Mouse (Mus musculus): ENCODE results near the gene Zranb3.
"Not testable (repeated sequence)": the region's sequence is repeated elsewhere in the genome, so short reads cannot be mapped to it uniquely, and the experiment has no call there.

Gene Zranb3

DNA sequence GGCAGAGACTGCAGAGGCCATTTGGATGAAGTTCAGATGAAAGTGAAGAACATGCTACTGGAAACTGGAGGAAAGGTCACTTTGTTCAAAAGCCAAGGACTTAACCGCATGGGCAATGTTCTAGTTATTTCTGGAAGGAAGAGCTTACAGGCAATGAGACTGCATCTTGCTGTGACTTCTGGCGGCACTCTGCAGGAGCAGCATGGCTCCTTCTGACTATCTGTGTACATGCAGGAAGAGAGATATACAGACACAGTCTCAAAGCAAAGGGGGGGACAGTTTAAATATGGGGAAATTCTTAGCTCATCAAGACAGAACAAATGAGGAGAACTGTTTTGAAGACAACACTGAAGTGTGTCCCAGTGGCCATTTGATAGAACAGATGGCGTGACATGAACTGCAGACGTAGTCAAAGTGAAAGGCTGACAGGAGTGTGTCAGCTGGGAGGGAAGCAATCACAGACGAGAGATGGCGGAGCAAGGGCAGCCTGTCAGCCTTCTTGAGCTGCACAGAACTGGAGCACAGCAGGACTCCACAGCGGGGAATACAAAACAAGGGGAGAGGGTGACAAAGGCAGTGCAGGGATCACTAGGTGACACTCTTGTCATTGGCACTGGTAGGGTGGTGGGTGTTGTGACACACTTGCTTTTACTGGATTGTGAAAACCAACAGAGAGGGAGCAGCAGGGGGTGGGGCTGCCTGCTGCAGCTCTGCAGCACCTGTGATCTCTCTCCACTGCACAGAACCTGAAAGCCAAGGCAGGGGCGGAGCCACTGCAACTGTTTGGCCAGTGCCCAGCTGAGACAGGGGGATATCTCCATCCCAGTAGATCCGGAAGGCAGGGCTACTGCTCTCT lies 112.7 kb downstream of the Zranb3 start:
- DNase-seq (ENCODE audit: low spot score in 2 of 2) = no peak

DNA sequence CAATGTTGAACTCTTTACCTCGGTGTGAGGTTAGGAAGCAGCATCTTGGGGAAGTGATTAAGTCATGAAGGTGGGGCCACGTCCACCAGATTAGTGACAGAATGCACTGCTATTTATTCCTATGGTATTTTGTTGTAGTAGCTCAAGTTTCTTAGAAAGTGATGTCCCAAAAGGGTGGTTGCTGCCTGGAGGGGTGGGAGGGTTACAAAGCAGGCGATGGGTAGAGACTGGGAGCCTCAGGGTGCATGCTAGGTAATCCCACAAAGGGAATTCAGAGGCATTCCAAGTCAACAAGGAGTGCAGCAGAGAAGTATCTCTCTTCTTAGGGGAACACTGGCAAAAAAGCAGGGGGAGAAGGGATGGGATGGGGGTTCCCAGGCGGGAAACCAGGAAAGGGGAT lies 113.5 kb downstream of the Zranb3 start:
- DNase-seq (ENCODE audit: low spot score in 2 of 2) = no peak

DNA sequence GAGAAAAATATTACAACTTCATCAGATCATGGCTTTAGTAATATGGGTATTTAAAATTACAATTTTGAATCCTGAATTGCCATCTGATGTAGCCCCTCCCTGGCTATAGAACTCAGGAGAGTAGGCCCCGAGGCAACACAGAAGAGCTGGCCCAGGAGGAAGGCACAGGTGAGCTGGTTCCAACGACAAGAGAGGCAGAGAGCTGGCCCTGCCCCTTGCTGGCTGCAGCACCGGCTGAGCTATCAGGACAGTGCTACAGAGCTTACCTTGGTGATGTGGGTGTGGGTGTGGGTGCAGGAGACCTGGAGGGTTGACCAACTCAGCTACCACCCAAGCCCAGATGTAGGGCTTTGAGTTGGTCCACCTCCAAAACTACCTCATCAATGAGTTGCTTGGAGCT lies 114.6 kb downstream of the Zranb3 start:
- DNase-seq (ENCODE audit: low spot score in 2 of 2) = no peak

DNA sequence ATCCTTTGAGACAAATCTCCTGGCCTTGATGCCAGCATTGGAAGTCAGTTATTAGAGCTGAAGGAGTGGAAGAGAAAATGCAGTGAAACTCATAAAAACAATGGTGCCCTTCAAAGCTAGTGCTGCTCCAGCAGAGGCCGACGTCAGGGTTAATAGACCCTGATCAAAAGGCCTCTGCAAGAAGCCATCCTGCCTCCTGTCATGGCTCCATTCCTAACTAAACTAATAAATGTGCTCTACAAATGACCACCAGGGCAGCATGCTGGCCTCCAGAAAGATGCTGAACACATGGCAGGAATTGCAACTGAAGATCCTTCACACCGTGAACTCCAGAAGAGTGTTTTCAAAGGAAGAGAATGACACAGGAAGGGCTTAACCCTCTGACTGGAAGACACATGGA lies 117.5 kb downstream of the Zranb3 start:
- DNase-seq (ENCODE audit: low spot score in 2 of 2) = no peak

DNA sequence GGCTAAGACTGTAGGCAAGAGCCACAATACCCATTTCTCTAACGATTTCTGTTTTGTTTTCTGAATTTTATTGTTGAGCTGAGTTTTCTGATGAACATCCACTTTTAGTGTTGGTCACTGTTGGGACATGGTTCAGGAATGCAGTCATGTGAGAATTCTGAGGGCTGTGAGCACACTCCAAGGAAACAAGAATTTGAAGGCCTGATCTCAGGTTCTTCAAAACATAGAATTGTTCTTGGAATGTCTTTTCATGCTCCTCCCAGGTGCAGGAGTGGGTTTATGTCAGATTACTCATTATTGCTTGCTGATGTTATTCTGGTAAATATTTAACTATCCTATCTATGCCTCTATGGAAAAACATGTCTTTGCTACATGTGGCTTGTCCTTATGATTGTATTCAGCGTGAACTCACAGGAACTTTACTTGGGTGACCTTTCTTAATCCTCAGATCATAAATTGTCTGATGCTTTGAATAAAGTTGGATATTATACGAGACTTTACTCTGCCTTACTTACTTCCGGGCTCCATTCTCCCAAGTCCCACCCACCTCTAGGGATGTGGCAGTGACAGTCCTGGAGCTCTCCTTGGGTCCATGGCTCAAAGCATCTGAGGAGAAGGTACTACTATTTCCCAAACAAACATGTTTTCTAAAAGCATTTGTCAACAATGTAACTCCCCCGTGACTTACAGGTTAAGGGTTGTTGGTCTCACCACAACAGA lies 119.4 kb downstream of the Zranb3 start:
- no peak for DNase-seq (ENCODE audit: low spot score in 2 of 2)

DNA sequence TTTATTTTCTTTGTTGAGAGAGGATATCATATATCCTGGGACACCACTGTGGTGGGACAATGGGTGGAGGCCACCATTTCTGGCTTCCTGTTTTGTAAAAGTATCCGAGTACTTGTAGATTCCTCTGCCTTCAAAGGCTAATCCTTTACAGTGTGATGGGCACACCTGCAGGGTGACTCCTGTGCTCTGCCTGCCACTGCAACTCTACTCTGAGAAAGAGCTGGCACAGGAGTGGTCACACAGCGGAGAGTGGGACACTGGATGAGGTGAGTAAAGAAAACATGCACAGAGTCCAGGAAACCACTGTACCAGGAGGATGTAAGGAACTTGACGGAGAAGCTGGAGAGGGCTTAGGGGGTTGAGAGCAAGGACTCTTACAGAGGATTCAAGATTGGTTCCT lies 120.6 kb downstream of the Zranb3 start:
- no peak for DNase-seq (ENCODE audit: low spot score in 2 of 2)

DNA sequence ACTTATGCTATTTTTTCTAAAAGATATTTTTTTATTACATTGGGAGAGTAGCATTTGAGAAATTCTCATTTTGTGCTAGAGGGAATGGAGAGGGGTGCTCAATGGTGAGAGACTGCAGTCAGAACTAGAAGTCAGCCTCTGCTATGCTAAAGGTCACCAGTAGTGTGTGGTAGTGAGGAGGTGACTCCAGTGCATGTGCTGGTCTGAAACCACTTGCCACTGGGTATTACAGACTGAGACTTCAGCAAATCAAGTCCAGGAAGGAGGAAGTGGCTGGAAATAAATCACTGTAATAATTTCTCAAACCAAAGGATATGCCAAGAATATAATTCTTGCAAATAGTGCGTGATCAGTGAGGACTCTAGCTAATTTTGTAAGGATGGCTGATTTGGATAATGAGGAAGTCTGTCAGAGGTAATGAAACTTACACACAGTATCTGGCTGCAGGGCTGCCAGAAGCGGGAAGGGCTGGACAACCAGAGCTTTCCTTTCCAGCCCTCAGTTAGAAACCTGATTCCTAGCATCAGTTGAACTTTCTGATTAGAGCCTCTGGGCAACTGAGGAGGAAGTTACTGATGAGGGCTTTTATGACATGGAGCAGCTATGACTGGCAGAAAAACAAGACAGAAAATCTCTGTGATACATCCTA lies 121.8 kb downstream of the Zranb3 start:
- DNase-seq (ENCODE audit: low spot score in 2 of 2) = no peak

DNA sequence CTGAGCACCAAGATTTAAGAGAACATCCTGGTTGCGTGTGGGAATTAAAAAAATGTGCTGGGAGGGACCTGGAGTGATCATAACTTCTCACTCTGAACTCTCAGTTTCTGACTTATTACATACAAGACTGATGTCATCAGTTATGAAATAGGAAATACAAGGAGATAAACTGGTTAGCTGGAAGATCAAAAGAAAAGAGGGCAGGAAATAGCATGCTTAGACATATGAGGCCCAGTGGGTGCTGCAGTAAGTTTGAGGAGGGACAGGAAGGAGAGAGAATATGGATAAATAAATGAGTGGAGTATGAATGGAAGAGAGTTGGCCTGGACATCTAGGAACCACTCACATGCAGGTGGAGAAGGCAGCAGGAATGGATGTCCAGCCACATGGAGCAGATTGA lies 124.7 kb downstream of the Zranb3 start:
- no peak for DNase-seq (ENCODE audit: low spot score in 2 of 2)

DNA sequence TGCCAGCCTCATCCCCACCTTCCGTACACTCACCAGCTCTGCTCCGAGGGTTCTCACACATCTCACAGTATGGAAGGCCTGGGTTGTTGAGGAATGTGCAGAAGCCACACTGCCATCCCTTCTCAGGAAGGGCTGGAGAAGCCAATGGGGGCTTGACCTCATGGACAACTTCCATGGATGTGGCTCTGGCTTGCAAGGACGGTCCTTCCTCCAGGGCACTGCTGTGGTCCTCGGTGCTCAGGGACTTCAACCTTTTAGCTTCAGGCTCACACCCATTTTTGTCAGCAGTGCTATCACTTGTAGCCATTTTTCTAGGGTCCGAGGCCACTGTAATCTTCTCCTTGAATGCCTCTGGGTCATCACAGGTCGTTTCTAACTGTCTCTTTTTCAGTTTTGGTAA lies 126.7 kb downstream of the Zranb3 start:
- no peak for DNase-seq (ENCODE audit: low spot score in 2 of 2)

DNA sequence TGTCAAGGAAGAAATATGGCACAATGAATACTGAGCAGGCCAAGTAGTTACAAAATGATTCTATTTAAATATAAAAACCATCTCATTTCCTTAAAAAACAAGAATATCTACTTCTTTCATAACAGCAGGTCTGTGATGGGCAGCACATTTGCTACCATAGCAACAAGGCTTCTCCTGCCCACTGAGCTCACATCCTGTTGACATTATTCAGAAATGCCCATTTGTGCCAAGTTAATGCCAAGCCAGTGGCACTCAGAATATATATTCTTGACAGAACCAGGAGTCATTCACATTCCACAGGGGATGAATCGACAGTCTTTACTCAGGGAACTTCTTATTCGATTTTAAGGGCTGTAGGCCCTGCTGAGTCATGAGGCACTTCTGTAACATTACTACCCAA lies 127.2 kb downstream of the Zranb3 start:
- no peak for DNase-seq (ENCODE audit: low spot score in 2 of 2)

DNA sequence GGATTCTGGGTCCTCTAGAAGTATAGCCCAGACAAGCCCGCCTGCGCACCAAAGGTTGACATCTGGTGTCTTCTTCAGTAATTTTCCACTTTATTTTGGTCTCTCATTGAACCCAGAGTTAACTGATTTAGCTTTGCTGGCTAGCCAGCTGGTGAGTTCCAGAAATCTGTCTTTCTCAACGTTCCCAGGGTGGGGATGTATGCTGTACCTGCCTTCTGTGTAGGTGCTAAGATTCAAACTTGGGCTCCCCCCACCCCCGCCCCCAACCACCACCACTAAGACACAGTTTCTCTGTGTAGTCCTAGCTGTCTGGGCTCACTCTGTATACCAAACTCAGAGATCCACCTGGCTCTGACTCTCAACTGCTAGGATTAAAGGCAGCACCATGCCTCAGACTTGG lies 128.8 kb downstream of the Zranb3 start:
- no peak for DNase-seq (ENCODE audit: low spot score in 2 of 2)

DNA sequence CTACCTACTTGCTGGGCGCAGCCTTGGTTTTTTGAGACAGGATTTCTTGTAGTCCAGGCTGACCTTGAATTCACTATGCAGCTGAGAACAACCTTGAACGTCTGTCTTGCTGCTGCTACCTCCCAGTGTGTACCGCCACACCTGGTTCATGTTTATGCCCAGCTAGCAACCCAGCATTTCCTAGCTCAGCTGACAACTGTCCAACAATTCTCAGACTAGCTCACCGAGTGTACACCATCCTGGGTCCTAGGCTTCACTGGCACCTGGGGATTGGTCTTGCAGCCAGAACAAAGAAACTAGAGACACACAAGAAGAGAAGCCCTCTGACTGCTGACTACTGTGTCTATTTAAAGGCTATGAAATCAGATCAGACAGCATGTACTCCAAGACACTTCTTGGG lies 132.0 kb downstream of the Zranb3 start:
- no peak for DNase-seq (ENCODE audit: low spot score in 2 of 2)

DNA sequence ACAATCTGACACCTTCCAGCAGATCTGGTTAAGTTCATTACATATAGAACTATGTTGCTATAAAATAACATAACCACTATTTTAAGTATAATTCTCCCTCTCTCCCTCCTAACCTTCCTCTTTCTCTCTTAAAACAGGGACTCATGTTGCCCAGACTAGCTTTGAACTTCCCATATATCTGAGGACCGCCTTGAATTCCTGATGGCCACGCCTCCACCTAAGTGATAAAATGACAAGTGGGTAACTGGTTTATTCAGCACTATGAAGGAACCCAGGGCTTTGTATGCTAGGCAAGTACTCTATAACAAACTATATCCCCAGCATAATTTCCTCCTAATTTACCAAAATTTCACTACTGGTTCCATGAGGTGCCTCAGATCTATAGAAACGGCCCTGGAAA lies 139.5 kb downstream of the Zranb3 start:
- no peak for DNase-seq (ENCODE audit: low spot score in 2 of 2)

DNA sequence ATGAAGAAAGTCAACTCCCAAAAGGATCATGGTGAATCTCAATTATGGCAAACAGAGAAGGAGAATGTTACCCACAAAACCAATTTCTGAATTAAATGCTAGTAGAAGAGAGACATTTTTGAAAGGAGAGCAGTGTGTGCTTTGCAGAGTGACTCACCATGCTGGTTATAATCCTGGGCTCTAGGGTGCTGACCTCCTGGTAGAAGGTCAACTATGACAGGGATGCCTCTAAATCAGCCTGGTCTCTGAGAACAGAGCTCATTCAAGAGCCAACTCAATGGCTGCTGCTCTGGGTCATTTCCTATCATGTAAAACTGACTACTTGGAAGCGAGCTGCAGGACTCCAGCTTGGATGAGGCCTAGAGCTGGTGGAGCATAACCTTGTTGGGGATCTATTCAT lies 141.7 kb downstream of the Zranb3 start:
- no peak for DNase-seq (ENCODE audit: low spot score in 2 of 2)

DNA sequence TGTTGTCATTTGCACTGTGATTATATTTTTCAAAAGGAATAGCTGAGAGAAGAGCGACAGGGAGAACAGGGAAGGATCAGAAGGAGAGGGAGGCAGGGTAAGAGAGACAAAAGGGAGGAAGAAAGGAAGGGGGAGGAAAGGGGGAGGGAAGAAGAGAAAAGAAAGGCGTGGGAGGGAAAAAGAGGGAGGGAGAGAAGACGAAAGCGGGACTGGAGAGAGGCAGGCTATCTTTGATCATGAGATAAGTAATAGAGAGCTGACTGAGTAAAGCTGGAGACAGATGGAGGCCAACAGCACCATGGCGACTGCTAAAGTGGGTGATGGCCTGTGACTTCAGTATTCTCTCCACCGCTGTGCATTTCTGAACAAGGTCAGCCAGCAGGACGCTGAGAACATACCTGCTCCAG lies 143.5 kb downstream of the Zranb3 start:
- no peak for DNase-seq (ENCODE audit: low spot score in 2 of 2)

DNA sequence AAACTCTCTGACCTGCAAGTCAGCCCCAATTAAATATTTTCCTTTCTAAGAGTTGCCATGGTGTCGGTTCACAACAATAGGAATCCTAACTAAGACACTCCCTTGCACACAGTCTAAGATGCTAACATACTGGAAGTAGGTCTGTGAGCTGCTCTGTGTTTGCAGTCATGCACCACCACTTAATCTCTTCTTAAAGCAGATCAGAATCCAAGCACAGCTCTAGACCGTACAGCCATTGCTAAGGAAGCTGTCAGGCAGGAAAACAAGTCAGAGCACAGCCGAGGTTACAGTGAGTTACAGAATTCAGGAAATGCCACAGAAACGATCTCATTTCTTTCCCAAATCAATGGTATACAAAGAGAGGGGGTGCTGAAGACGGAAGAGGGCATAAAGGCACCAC lies 144.0 kb downstream of the Zranb3 start:
- no peak for DNase-seq (ENCODE audit: low spot score in 2 of 2)

DNA sequence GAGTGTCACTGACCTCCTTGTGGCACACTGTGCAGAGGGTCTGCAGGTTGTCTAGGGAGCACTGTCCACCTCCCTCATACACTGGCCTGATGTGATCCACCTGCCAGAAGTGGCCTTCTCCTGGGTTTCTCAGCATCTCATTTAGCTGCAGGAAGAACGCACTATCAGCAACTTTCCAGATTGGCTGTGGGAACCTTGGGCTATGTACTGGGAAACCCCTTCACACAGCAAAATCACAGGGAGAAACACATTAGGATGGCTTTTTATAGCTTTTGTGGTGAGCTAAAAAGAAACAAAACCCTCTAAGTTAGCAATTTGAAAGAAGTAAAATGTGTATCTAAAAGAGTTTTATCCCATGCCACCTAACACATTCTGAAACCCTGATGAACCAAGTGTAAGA lies 146.3 kb downstream of the Zranb3 start:
- DNase-seq (ENCODE audit: low spot score in 2 of 2) = no peak

DNA sequence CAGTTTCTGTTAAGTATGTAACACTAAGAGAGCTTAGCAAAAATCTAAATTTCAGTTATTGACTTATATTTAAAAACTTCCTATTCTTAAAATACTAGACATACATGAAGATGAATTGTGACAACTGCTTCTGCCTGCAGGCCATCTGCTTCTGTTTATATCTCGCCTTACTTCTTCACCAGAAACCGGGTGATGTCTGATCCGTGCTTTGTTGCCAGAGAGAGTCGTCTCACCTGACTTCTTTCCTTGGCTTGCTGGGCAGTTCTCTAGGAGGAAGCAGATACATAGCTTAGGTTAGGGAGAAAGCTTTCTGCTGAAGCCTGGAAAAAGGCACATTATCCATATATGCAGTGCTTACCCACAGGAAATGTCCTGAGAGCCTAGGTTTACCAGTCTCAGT lies 148.0 kb downstream of the Zranb3 start:
- DNase-seq (ENCODE audit: low spot score in 2 of 2) = no peak

DNA sequence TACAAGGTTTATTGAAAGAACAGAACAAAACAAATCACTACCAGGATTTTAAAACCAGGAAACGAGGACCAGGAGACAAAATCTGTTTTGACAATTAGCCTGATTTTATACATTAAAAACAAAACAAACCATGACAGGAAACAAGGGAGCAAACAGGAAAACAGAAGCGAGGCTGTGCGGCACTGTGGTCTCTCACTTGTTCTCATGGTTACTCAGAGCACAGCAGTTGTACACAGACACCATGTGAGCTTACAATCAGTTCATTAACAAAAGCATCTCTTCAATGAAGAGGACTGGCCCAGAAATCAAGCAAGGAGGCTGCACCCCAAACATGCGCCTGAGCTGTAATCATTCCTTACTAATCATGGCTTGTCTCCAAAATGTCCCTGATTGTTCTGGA lies 148.6 kb downstream of the Zranb3 start:
- DNase-seq (ENCODE audit: low spot score in 2 of 2) = not testable (repeated sequence)

DNA sequence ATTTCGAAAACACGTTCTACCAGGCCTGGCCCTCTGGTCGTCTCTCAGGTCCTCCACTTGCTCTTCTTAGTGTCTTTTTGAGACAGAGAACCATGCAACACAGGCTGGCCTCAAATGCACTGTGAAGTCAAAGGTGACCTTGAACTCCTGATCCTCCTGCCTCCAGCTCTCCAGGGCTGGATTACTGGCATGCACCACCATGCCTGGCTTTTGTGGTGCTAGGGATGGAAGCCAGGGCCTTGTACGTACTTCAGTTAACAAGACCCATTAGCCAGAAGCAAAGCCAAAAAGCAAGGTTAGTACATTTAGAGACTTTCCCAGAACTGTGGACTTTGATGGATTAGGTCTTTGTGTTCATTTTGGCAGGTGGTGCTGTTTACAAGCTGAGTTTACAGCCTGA lies 150.6 kb downstream of the Zranb3 start:
- no peak for DNase-seq (ENCODE audit: low spot score in 2 of 2)

DNA sequence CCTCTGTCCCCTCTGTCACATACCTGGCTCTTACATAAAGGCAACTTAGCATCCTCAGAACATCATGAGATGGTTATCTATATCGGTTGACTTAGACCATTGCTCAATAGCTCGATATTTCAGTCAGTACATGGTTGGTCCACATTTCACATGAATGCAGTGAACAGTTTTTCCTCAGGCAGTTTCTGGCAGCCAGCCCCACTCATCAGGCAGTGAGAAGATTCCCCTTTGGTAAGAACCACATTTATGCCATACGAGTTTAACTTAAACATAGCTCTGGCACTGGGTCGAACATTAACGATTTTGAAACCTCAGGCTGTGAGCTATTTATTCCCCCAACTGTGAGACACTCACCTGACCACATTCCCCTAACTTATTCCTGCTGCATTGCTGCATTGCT lies 154.1 kb downstream of the Zranb3 start:
- no peak for DNase-seq (ENCODE audit: low spot score in 2 of 2)

DNA sequence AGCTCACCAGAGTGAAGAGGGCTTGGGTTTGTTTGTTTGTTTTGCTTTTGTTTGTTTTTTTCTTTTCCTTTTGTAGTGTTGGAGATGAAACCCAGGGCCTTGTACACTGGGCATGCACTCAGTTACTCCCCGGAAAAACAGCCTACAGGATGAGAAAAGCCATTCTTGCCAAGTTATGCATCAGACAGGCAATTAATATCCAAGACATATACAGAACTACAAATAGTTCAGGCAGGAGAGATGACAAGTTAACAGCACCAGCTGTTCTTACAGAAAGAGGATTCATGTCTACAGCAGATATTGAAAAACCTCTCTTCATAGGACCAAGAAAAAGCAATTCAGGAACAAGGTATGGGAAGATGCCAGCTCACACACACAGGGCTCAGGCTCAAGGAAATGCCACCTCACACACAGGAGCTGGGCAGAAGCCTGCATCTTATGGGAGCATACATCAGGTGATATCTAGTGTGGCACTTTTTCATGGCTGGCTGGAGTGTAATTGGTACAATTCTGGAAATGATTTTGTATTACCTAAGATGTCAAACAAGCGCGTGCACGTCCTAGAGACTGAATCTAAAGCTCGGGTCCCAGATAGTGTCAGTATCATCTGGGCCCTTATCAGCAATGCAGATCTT lies 156.1 kb downstream of the Zranb3 start:
- no peak for DNase-seq (ENCODE audit: low spot score in 2 of 2)

Measured in spleen, postnatal 36 days (tissue).